Mouse (Mus musculus): ENCODE data around the gene Aqp3.

- TF ChIP-seq CTCF (IDR thresholded peaks at IDR 0.05; ENCODE audit: low read depth): no peak
- no peak for TF ChIP-seq EP300 (IDR thresholded peaks at IDR 0.05; ENCODE audit: low read depth)
These were observed 8.8 kb downstream of the Aqp3 start for GRCm38 (mm10) chr4:41089189-41089588.

Data from liver, embryonic 14.5 days (tissue).